Mouse (Mus musculus): Measurements from ENCODE around the gene Rassf8.

GRCm38 (mm10) chr6:145753296-145753695 lies 6.7 kb downstream of the Rassf8 start:
- TF ChIP-seq CTCF (IDR thresholded peaks at IDR 0.05; ENCODE audit: extremely low read depth, insufficient read depth, insufficient read length, insufficient replicate concordance) (no peak), POLR2A (IDR thresholded peaks at IDR 0.05; ENCODE audit: low read depth, low read length) (no peak)
